Comparison of ENCODE assay signal across 10 mouse cellular contexts in genomic region chr8:122617947-122618546, GRCm38 (mm10). TPM values are rescaled to one million over a fixed set of nuclear protein-coding genes. Genes with fewer than 3 reads are reported as not detected.
DNase-seq lines count a peak whose midpoint lies in the region; ATAC-seq and TF ChIP-seq lines count a peak whose summit lies in the region.
"Had no signal": no experiment of that assay in that cellular context is flagged by ENCODE, and none has a peak within 500 bp of the region (broad histone marks: within the 10 kb centered on the region; RNA-seq: fewer than 3 reads in every experiment).

No protein-coding gene starts in this region.

- H3K4me1 ChIP-seq in kidney, embryonic 16.5 days (ENCODE audit: insufficient read depth, low read length), result peaks cover 25% of the 10 kb centered on the region
- H3K4me1 ChIP-seq in intestine, postnatal 0 days (replicated peaks; ENCODE audit: control insufficient read depth, insufficient read depth, low read length), result no peaks in the 10 kb centered on the region
- H3K4me1 ChIP-seq in limb, embryonic 14.5 days (ENCODE audit: control insufficient read depth, insufficient read depth, low read length), result peaks cover 7% of the 10 kb centered on the region

- H3K27ac ChIP-seq in kidney, embryonic 16.5 days (ENCODE audit: low read length), result no peak overlapping the region
- H3K27ac ChIP-seq in intestine, postnatal 0 days (ENCODE audit: low read depth, low read length), result no peak overlapping the region
- H3K27ac ChIP-seq in limb, embryonic 14.5 days (replicated peaks; ENCODE audit: low read depth, low read length), result no peak overlapping the region
- H3K27ac ChIP-seq: midbrain, embryonic 12.5 days had no signal

- H3K9ac ChIP-seq in kidney, embryonic 16.5 days (replicated peaks; ENCODE audit: low read length), result no peak overlapping the region
- no peak overlapping the region for H3K9ac ChIP-seq in intestine, postnatal 0 days (ENCODE audit: low read depth, low read length)
- H3K9ac ChIP-seq in limb, embryonic 14.5 days (ENCODE audit: low read depth, low read length, severe bottlenecking), result no peak overlapping the region
- H3K9ac ChIP-seq: midbrain, embryonic 12.5 days had no signal

- TF ChIP-seq POLR2A in limb, embryonic 14.5 days (IDR thresholded peaks at IDR 0.05; ENCODE audit: borderline replicate concordance, extremely low read depth, insufficient read depth, insufficient read length), result no peak

- no peak for ATAC-seq in kidney, embryonic 16.5 days (ENCODE audit: low FRiP score, low TSS enrichment)
- no peak for ATAC-seq in intestine, postnatal 0 days
- ATAC-seq in limb, embryonic 14.5 days (ENCODE audit: low FRiP score, low read depth), result no peak
- ATAC-seq: Patski had no signal

- H3K9me3 ChIP-seq in kidney, embryonic 16.5 days (ENCODE audit: low read length), result no peaks in the 10 kb centered on the region
- no peaks in the 10 kb centered on the region for H3K9me3 ChIP-seq in intestine, postnatal 0 days (ENCODE audit: control insufficient read depth)
- H3K9me3 ChIP-seq in limb, embryonic 14.5 days (ENCODE audit: control insufficient read depth, low read length), result no peaks in the 10 kb centered on the region
- H3K9me3 ChIP-seq: midbrain, embryonic 12.5 days had no signal

- H3K4me3 ChIP-seq in kidney, embryonic 16.5 days (ENCODE audit: low read length), result no peak overlapping the region
- no peak overlapping the region for H3K4me3 ChIP-seq in intestine, postnatal 0 days (ENCODE audit: low read depth, low read length)
- H3K4me3 ChIP-seq in limb, embryonic 14.5 days (replicated peaks; ENCODE audit: low read length), result no peak overlapping the region
- H3K4me3 ChIP-seq: midbrain, embryonic 12.5 days had no signal

- WGBS in kidney, embryonic 16.5 days, result 37% methylated on average over 5 of the region's 7 CpGs
- 36% methylated on average over 5 of the region's 7 CpGs for WGBS in intestine, postnatal 0 days
- WGBS in limb, embryonic 14.5 days, result 22% methylated on average over 5 of the region's 7 CpGs

- DNase-seq in kidney, adult 11 months, result peak; percentile 62
- peak; percentile 82 to 88 for DNase-seq in cerebellum, postnatal 4 days (ENCODE audit: low spot score in 2 of 2)
- DNase-seq in gastrocnemius, postnatal 10 days, result peak; percentile 89
- DNase-seq in limb, embryonic 14.5 days (ENCODE audit: low spot score), result peak; percentile 82
- DNase-seq in monocyte, adult 2 months (ENCODE audit: low read depth in 1 of 2, low spot score in 2 of 2), result peak; percentile 27 to 70
- DNase-seq in spleen, postnatal 36 days (ENCODE audit: low spot score in 2 of 2), result peak; percentile 71 to 77

- TF ChIP-seq CTCF in intestine, postnatal 0 days (IDR thresholded peaks at IDR 0.05; ENCODE audit: low read depth), result peak; percentile 80

- H3K4me2 ChIP-seq in kidney, embryonic 16.5 days (replicated peaks; ENCODE audit: low read depth, low read length), result no peak overlapping the region
- no peak overlapping the region; the same call in 1 of the 2 replicates for H3K4me2 ChIP-seq in intestine, postnatal 0 days (replicated peaks; ENCODE audit: low read depth)
- no peak overlapping the region for H3K4me2 ChIP-seq in limb, embryonic 14.5 days (replicated peaks; ENCODE audit: low read depth, low read length, severe bottlenecking)
- H3K4me2 ChIP-seq: midbrain, embryonic 12.5 days had no signal

- H3K27me3 ChIP-seq in kidney, embryonic 16.5 days (ENCODE audit: insufficient read depth, low read length), result no peaks in the 10 kb centered on the region
- H3K27me3 ChIP-seq in intestine, postnatal 0 days (replicated peaks; ENCODE audit: control insufficient read depth, insufficient read depth, low read length), result no peaks in the 10 kb centered on the region
- H3K27me3 ChIP-seq in limb, embryonic 14.5 days (ENCODE audit: control insufficient read depth, insufficient read depth, low read length), result no peaks in the 10 kb centered on the region
- H3K27me3 ChIP-seq: midbrain, embryonic 12.5 days; Patski had no signal

- H3K36me3 ChIP-seq in kidney, embryonic 16.5 days (ENCODE audit: insufficient read depth, low read length), result no peaks in the 10 kb centered on the region
- H3K36me3 ChIP-seq in intestine, postnatal 0 days (ENCODE audit: control insufficient read depth, insufficient read depth), result peaks cover 28% of the 10 kb centered on the region; the same call in 1 of the 2 replicates
- peaks cover 8% of the 10 kb centered on the region; the same call in 1 of the 2 replicates for H3K36me3 ChIP-seq in limb, embryonic 14.5 days (ENCODE audit: control insufficient read depth, insufficient read depth, low read length)

RNA-seq across cellular contexts. Expression of gene Pabpn1l, which starts 4.5 kb away (rescaled TPM):
- 0.15 and 0.19 TPM in 2 replicates for polyA plus RNA-seq in kidney, embryonic 16.5 days (2015; fragmentation: Nextera tagmentation; extraction: Ambion mirVana)
- total RNA-seq in gastrocnemius, postnatal 10 days (2021), result not detected
- 0.13 TPM in 1 of 2 replicates, not detected in the other for polyA plus RNA-seq in intestine, postnatal 0 days (2015; fragmentation: Nextera tagmentation; extraction: Ambion mirVana)
- 0.05 TPM in 1 of 2 replicates, not detected in the other for polyA plus RNA-seq in limb, embryonic 14.5 days (2012; rRNA removed)
- polyA plus RNA-seq in limb, embryonic 14.5 days (2014; fragmentation: Nextera tagmentation; extraction: Ambion mirVana), result not detected in 2 replicates
- polyA plus RNA-seq: midbrain, embryonic 12.5 days had no signal

RNA-seq across cellular contexts. Expression of gene Trappc2l, which starts 6.6 kb away (rescaled TPM):
- polyA plus RNA-seq in kidney, embryonic 16.5 days (2015; fragmentation: Nextera tagmentation; extraction: Ambion mirVana), result 56.7 and 60.1 TPM in 2 replicates
- total RNA-seq in gastrocnemius, postnatal 10 days (2021), result 10 to 100 TPM; 52.7 to 52.8 TPM
- polyA plus RNA-seq in intestine, postnatal 0 days (2015; fragmentation: Nextera tagmentation; extraction: Ambion mirVana), result 136 and 144 TPM in 2 replicates
- polyA plus RNA-seq in limb, embryonic 14.5 days (2012; rRNA removed), result 96.8 and 129 TPM in 2 replicates
- polyA plus RNA-seq in limb, embryonic 14.5 days (2014; fragmentation: Nextera tagmentation; extraction: Ambion mirVana), result 70.2 and 70.5 TPM in 2 replicates

RNA-seq across cellular contexts. Expression of gene Galns, which starts 6.8 kb away (rescaled TPM):
- polyA plus RNA-seq in kidney, embryonic 16.5 days (2015; fragmentation: Nextera tagmentation; extraction: Ambion mirVana), result 17.4 and 18.2 TPM in 2 replicates
- total RNA-seq in gastrocnemius, postnatal 10 days (2021), result 1 to 10 TPM; 4.5 to 7.4 TPM
- 58.1 and 59.0 TPM in 2 replicates for polyA plus RNA-seq in intestine, postnatal 0 days (2015; fragmentation: Nextera tagmentation; extraction: Ambion mirVana)
- polyA plus RNA-seq in limb, embryonic 14.5 days (2012; rRNA removed), result 14.7 and 17.1 TPM in 2 replicates
- polyA plus RNA-seq in limb, embryonic 14.5 days (2014; fragmentation: Nextera tagmentation; extraction: Ambion mirVana), result 12.0 and 12.7 TPM in 2 replicates

RNA-seq across cellular contexts. Expression of gene Aprt, which starts 41.3 kb away (rescaled TPM):
- polyA plus RNA-seq in kidney, embryonic 16.5 days (2015; fragmentation: Nextera tagmentation; extraction: Ambion mirVana), result 363 and 371 TPM in 2 replicates
- total RNA-seq in gastrocnemius, postnatal 10 days (2021), result 10 to 100 TPM; 41.4 to 45.2 TPM
- polyA plus RNA-seq in intestine, postnatal 0 days (2015; fragmentation: Nextera tagmentation; extraction: Ambion mirVana), result 676 and 681 TPM in 2 replicates
- polyA plus RNA-seq in limb, embryonic 14.5 days (2012; rRNA removed), result 199 and 217 TPM in 2 replicates
- 348 and 382 TPM in 2 replicates for polyA plus RNA-seq in limb, embryonic 14.5 days (2014; fragmentation: Nextera tagmentation; extraction: Ambion mirVana)

RNA-seq across cellular contexts. Expression of gene Cdt1, which starts 50.2 kb away (rescaled TPM):
- polyA plus RNA-seq in kidney, embryonic 16.5 days (2015; fragmentation: Nextera tagmentation; extraction: Ambion mirVana), result 43.0 and 49.0 TPM in 2 replicates
- total RNA-seq in gastrocnemius, postnatal 10 days (2021), result 1 to 10 TPM; 5.8 to 8.1 TPM
- polyA plus RNA-seq in intestine, postnatal 0 days (2015; fragmentation: Nextera tagmentation; extraction: Ambion mirVana), result 13.3 and 14.0 TPM in 2 replicates
- polyA plus RNA-seq in limb, embryonic 14.5 days (2012; rRNA removed), result 79.0 and 103 TPM in 2 replicates
- 34.0 and 34.2 TPM in 2 replicates for polyA plus RNA-seq in limb, embryonic 14.5 days (2014; fragmentation: Nextera tagmentation; extraction: Ambion mirVana)
